Mouse (Mus musculus) brown adipose tissue, adult 24 weeks (tissue): ENCODE data around the gene Marveld1. TPM values are rescaled to one million over a fixed set of nuclear protein-coding genes. Genes with fewer than 3 reads are reported as not detected.

Experiments used
- H3K27ac ChIP-seq: fragments of 200-500 bp; replicated peaks from 2 replicates; pipeline ENCODE4 v1.5.1; 2012; ENCODE audit warnings: low read depth, mild to moderate bottlenecking, low read length
- H3K4me1 ChIP-seq: fragments of 200-500 bp; 2 replicates; pipeline ENCODE4 v1.6.1; 2012; ENCODE audit warnings: low read length, mixed read lengths; ENCODE audit not compliant: control insufficient read depth, insufficient read depth, insufficient read length
- H3K4me3 ChIP-seq: fragments of 200-500 bp; 2 replicates; pipeline ENCODE4 v1.5.1; 2012; ENCODE audit warnings: low read depth, mild to moderate bottlenecking, low read length, moderate library complexity; ENCODE audit not compliant: insufficient read depth
- polyA plus RNA-seq: library from polyadenylated mRNA; stranded (reverse); fragments of >200 nt; gene quantifications from 2 replicates; pipeline ENCODE4 v1.2.4, GENCODE M21; 2012; ENCODE audit not compliant: missing spikeins, insufficient read depth, insufficient read length

Marveld1 gene
- polyA plus RNA-seq, result 33.6 and 41.9 TPM in 2 replicates

GRCm38 (mm10) chr19:42147170-42147768 is at the start of gene Marveld1:
Marveld1 (plus strand) TSS chr19:42147400.
- H3K4me1 ChIP-seq, result peaks cover 16% of the 10 kb centered on the region

GRCm38 (mm10) chr19:42099406-42099805 is 47.8 kb upstream of the Marveld1 start:
- Histone ChIP-seq H3K4me1 (no peaks in the 10 kb centered on the region; the same call in none of the 2 replicates), H3K27ac (no peak overlapping the region), H3K4me3 (no peak overlapping the region)

More at GRCm38 (mm10) chr19:42147170-42147768, at the start of gene Marveld1:
- Histone ChIP-seq H3K4me3 (peak within 1 kb of the TSS; percentile 79), H3K27ac (peak within 1 kb of the TSS; percentile 95)

GRCm38 (mm10) chr19:42104681-42105080 is 42.5 kb upstream of the Marveld1 start:
- H3K4me1 ChIP-seq, result no peaks in the 10 kb centered on the region; the same call in 1 of the 2 replicates
- no peak overlapping the region for H3K27ac ChIP-seq
- H3K4me3 ChIP-seq, result no peak overlapping the region

GRCm38 (mm10) chr19:42115783-42116335 is 31.3 kb upstream of the Marveld1 start:
- Histone ChIP-seq H3K4me1 (0 out of 2 replicates have a peak, but pooled peaks cover 2% of the 10 kb centered on the region), H3K27ac (no peak overlapping the region), H3K4me3 (no peak overlapping the region)

- H3K4me1 ChIP-seq, result no peaks in the 10 kb centered on the region
- H3K27ac ChIP-seq, result no peak overlapping the region
- no peak overlapping the region for H3K4me3 ChIP-seq
These were observed 29.1 kb upstream of the Marveld1 start for GRCm38 (mm10) chr19:42118142-42118541.

- Histone ChIP-seq H3K4me1 (no peaks in the 10 kb centered on the region), H3K27ac (no peak overlapping the region), H3K4me3 (no peak overlapping the region)
These were observed 28.6 kb upstream of the Marveld1 start for GRCm38 (mm10) chr19:42118596-42118995.

- Histone ChIP-seq H3K4me1 (no peaks in the 10 kb centered on the region), H3K4me3 (no peak overlapping the region), H3K27ac (no peak overlapping the region)
These were observed 26.7 kb upstream of the Marveld1 start for GRCm38 (mm10) chr19:42120451-42120850.

- Histone ChIP-seq H3K27ac (no peak overlapping the region), H3K4me3 (no peak overlapping the region), H3K4me1 (peaks cover 4% of the 10 kb centered on the region; the same call in 1 of the 2 replicates)
These were observed 22.5 kb upstream of the Marveld1 start for GRCm38 (mm10) chr19:42124684-42125083.

- no peak overlapping the region for H3K27ac ChIP-seq
- H3K4me1 ChIP-seq, result peaks cover 4% of the 10 kb centered on the region; the same call in 1 of the 2 replicates
- no peak overlapping the region for H3K4me3 ChIP-seq
These were observed 21.5 kb upstream of the Marveld1 start for GRCm38 (mm10) chr19:42125501-42126218.

- Histone ChIP-seq H3K27ac (no peak overlapping the region), H3K4me3 (no peak overlapping the region), H3K4me1 (peaks cover 6% of the 10 kb centered on the region; the same call in 1 of the 2 replicates)
These were observed 21.0 kb upstream of the Marveld1 start for GRCm38 (mm10) chr19:42126219-42126605.

GRCm38 (mm10) chr19:42127024-42127423 is 20.2 kb upstream of the Marveld1 start:
- Histone ChIP-seq H3K4me3 (no peak overlapping the region), H3K27ac (no peak overlapping the region), H3K4me1 (peaks cover 6% of the 10 kb centered on the region; the same call in 1 of the 2 replicates)

- peaks cover 6% of the 10 kb centered on the region; the same call in 1 of the 2 replicates for H3K4me1 ChIP-seq
- peak overlapping the region; percentile 77 for H3K4me3 ChIP-seq
These were observed 19.0 kb upstream of the Marveld1 start for GRCm38 (mm10) chr19:42128052-42128740.

GRCm38 (mm10) chr19:42128787-42129508 is 18.3 kb upstream of the Marveld1 start, which contains the start of gene Avpi1:
Avpi1 (minus strand) TSS chr19:42129059.
- Histone ChIP-seq H3K27ac (peak within 1 kb of the TSS; percentile 91), H3K4me3 (peak within 1 kb of the TSS; percentile 77), H3K4me1 (peaks cover 6% of the 10 kb centered on the region; the same call in 1 of the 2 replicates)

More at GRCm38 (mm10) chr19:42128052-42128740, 19.0 kb upstream of the Marveld1 start:
- H3K27ac ChIP-seq, result peak overlapping the region; percentile 61; the same call in 1 of the 2 replicates
